10 mouse cellular contexts compared by ENCODE assay signal in genomic region chr13:55591961-55592490, GRCm38 (mm10). TPM values are rescaled to one million over a fixed set of nuclear protein-coding genes. Genes with fewer than 3 reads are reported as not detected.
DNase-seq lines count a peak whose midpoint lies in the region; ATAC-seq lines count a peak whose summit lies in the region.
"Had no signal": no experiment of that assay in that cellular context is flagged by ENCODE, and none has a peak within 500 bp of the region (broad histone marks: within the 10 kb centered on the region; RNA-seq: fewer than 3 reads in every experiment).

No protein-coding gene starts in this region.

- no peak for DNase-seq in hindbrain, embryonic 11.5 days (ENCODE audit: low spot score)
- DNase-seq in adrenal gland, adult 2 months, result no peak
- DNase-seq in left cerebral cortex, postnatal 36 days (ENCODE audit: low spot score in 2 of 2), result no peak
- no peak for DNase-seq in spleen, adult 12 weeks (ENCODE audit: low spot score)
- DNase-seq: lung, adult 18-20 months had no signal

- peak; percentile 15 for ATAC-seq in hindbrain, embryonic 12.5 days (ENCODE audit: low FRiP score)
- ATAC-seq in hindbrain, embryonic 11.5 days (ENCODE audit: low FRiP score), result no peak
- 0 out of 2 replicates have a peak, but pooled peaks have one; percentile 42 for ATAC-seq in embryonic facial prominence, embryonic 12.5 days (ENCODE audit: insufficient number of reproducible peaks, insufficient read depth, low FRiP score, low TSS enrichment)
- ATAC-seq in kidney, embryonic 15.5 days (replicated peaks; ENCODE audit: low FRiP score), result 0 out of 2 replicates have a peak, but pooled peaks have one; percentile 14
- peak; percentile 18; the same call in 1 of the 2 replicates for ATAC-seq in midbrain, embryonic 15.5 days (replicated peaks)

- H3K4me1 ChIP-seq in hindbrain, embryonic 12.5 days, result peaks cover 13% of the 10 kb centered on the region
- 0 out of 2 replicates have a peak, but pooled peaks cover 2% of the 10 kb centered on the region for H3K4me1 ChIP-seq in hindbrain, embryonic 11.5 days (replicated peaks; ENCODE audit: control insufficient read depth, insufficient read depth, low read length)
- peaks cover 11% of the 10 kb centered on the region for H3K4me1 ChIP-seq in embryonic facial prominence, embryonic 12.5 days
- H3K4me1 ChIP-seq in kidney, embryonic 15.5 days, result peaks cover 10% of the 10 kb centered on the region
- H3K4me1 ChIP-seq in midbrain, embryonic 15.5 days, result peaks cover 16% of the 10 kb centered on the region

- H3K9ac ChIP-seq in hindbrain, embryonic 12.5 days, result no peak overlapping the region
- no peak overlapping the region for H3K9ac ChIP-seq in hindbrain, embryonic 11.5 days (ENCODE audit: low read depth, low read length)
- H3K9ac ChIP-seq in embryonic facial prominence, embryonic 12.5 days, result no peak overlapping the region
- no peak overlapping the region for H3K9ac ChIP-seq in kidney, embryonic 15.5 days
- H3K9ac ChIP-seq in midbrain, embryonic 15.5 days, result no peak overlapping the region
- H3K9ac ChIP-seq: stomach, embryonic 15.5 days had no signal

- no peak overlapping the region for H3K4me3 ChIP-seq in hindbrain, embryonic 12.5 days
- H3K4me3 ChIP-seq in hindbrain, embryonic 11.5 days (ENCODE audit: low read depth, low read length), result no peak overlapping the region
- no peak overlapping the region for H3K4me3 ChIP-seq in embryonic facial prominence, embryonic 12.5 days
- H3K4me3 ChIP-seq in kidney, embryonic 15.5 days (replicated peaks), result no peak overlapping the region; the same call in 1 of the 2 replicates
- H3K4me3 ChIP-seq in midbrain, embryonic 15.5 days, result no peak overlapping the region

- peaks cover 28% of the 10 kb centered on the region for H3K36me3 ChIP-seq in hindbrain, embryonic 12.5 days
- H3K36me3 ChIP-seq in hindbrain, embryonic 11.5 days (ENCODE audit: control insufficient read depth, insufficient read depth, low read length), result peaks cover 7% of the 10 kb centered on the region; the same call in 1 of the 2 replicates
- peaks cover 28% of the 10 kb centered on the region for H3K36me3 ChIP-seq in embryonic facial prominence, embryonic 12.5 days
- H3K36me3 ChIP-seq in kidney, embryonic 15.5 days, result peaks cover 29% of the 10 kb centered on the region
- H3K36me3 ChIP-seq in midbrain, embryonic 15.5 days (replicated peaks), result peaks cover 17% of the 10 kb centered on the region

- intact Hi-C loops in left cerebral cortex, postnatal 36 days (cut with DNase I), result no loop called here

- H3K4me2 ChIP-seq in hindbrain, embryonic 12.5 days (replicated peaks), result peak overlapping the region; percentile 65; the same call in 1 of the 2 replicates
- no peak overlapping the region for H3K4me2 ChIP-seq in hindbrain, embryonic 11.5 days (replicated peaks; ENCODE audit: low read depth, low read length)
- H3K4me2 ChIP-seq in embryonic facial prominence, embryonic 12.5 days (replicated peaks), result no peak overlapping the region; the same call in 1 of the 2 replicates
- H3K4me2 ChIP-seq in kidney, embryonic 15.5 days, result peak overlapping the region; percentile 65; the same call in 1 of the 2 replicates
- H3K4me2 ChIP-seq in midbrain, embryonic 15.5 days, result peak overlapping the region; percentile 75; the same call in 1 of the 2 replicates

- peaks cover 4% of the 10 kb centered on the region for H3K27me3 ChIP-seq in hindbrain, embryonic 12.5 days
- no peaks in the 10 kb centered on the region for H3K27me3 ChIP-seq in hindbrain, embryonic 11.5 days (ENCODE audit: control insufficient read depth, insufficient read depth, low read length)
- no peaks in the 10 kb centered on the region; the same call in 1 of the 2 replicates for H3K27me3 ChIP-seq in embryonic facial prominence, embryonic 12.5 days
- peaks cover 8% of the 10 kb centered on the region; the same call in 1 of the 2 replicates for H3K27me3 ChIP-seq in kidney, embryonic 15.5 days
- H3K27me3 ChIP-seq in midbrain, embryonic 15.5 days (replicated peaks), result no peaks in the 10 kb centered on the region
- H3K27me3 ChIP-seq: stomach, embryonic 15.5 days had no signal

- H3K27ac ChIP-seq in hindbrain, embryonic 12.5 days, result no peak overlapping the region
- no peak overlapping the region for H3K27ac ChIP-seq in hindbrain, embryonic 11.5 days (ENCODE audit: low read depth, low read length)
- H3K27ac ChIP-seq in embryonic facial prominence, embryonic 12.5 days, result no peak overlapping the region
- no peak overlapping the region for H3K27ac ChIP-seq in kidney, embryonic 15.5 days
- no peak overlapping the region for H3K27ac ChIP-seq in midbrain, embryonic 15.5 days
- H3K27ac ChIP-seq: stomach, embryonic 15.5 days had no signal

- H3K9me3 ChIP-seq in hindbrain, embryonic 12.5 days (replicated peaks), result no peaks in the 10 kb centered on the region
- H3K9me3 ChIP-seq in hindbrain, embryonic 11.5 days (ENCODE audit: control insufficient read depth, low read length), result no peaks in the 10 kb centered on the region
- no peaks in the 10 kb centered on the region for H3K9me3 ChIP-seq in embryonic facial prominence, embryonic 12.5 days
- H3K9me3 ChIP-seq in kidney, embryonic 15.5 days (replicated peaks), result no peaks in the 10 kb centered on the region
- H3K9me3 ChIP-seq in midbrain, embryonic 15.5 days, result no peaks in the 10 kb centered on the region
- H3K9me3 ChIP-seq: stomach, embryonic 15.5 days had no signal

- WGBS in hindbrain, embryonic 12.5 days, result 72% methylated on average over 4 of the region's 4 CpGs
- 80% methylated on average over 4 of the region's 4 CpGs for WGBS in hindbrain, embryonic 11.5 days
- 76% methylated on average over 4 of the region's 4 CpGs for WGBS in embryonic facial prominence, embryonic 12.5 days
- 69% methylated on average over 4 of the region's 4 CpGs for WGBS in kidney, embryonic 15.5 days
- 74% methylated on average over 4 of the region's 4 CpGs for WGBS in midbrain, embryonic 15.5 days

RNA-seq across cellular contexts. Expression of gene B4galt7, which starts 7.7 kb away (rescaled TPM):
- polyA plus RNA-seq in hindbrain, embryonic 12.5 days (2016; fragmentation: Nextera tagmentation; extraction: Ambion mirVana), result 42.5 and 43.4 TPM in 2 replicates
- polyA plus RNA-seq in hindbrain, embryonic 11.5 days (2014; fragmentation: Nextera tagmentation; extraction: Ambion mirVana), result 23.2 and 27.7 TPM in 2 replicates
- polyA plus RNA-seq in embryonic facial prominence, embryonic 12.5 days (2016; fragmentation: Nextera tagmentation; extraction: Ambion mirVana), result 35.3 and 38.9 TPM in 2 replicates
- polyA plus RNA-seq in kidney, embryonic 15.5 days (2015; fragmentation: Nextera tagmentation; extraction: Ambion mirVana), result 25.9 and 28.9 TPM in 2 replicates
- 48.6 and 51.4 TPM in 2 replicates for polyA plus RNA-seq in midbrain, embryonic 15.5 days (2015; fragmentation: Nextera tagmentation; extraction: Ambion mirVana)
- total RNA-seq in adrenal gland, adult 2 months (2021), result 10 to 100 TPM; 13.0 to 13.7 TPM
- polyA plus RNA-seq in adrenal gland, adult 2 months (2012; rRNA removed), result 20.9 and 22.7 TPM in 2 replicates
- total RNA-seq in left cerebral cortex, postnatal 36 days (2021), result 10 to 100 TPM; 26.2 to 26.4 TPM

RNA-seq across cellular contexts. Expression of gene Tmed9, which starts 18.5 kb away (rescaled TPM):
- 113 and 128 TPM in 2 replicates for polyA plus RNA-seq in hindbrain, embryonic 12.5 days (2016; fragmentation: Nextera tagmentation; extraction: Ambion mirVana)
- polyA plus RNA-seq in hindbrain, embryonic 11.5 days (2014; fragmentation: Nextera tagmentation; extraction: Ambion mirVana), result 50.1 and 63.8 TPM in 2 replicates
- polyA plus RNA-seq in embryonic facial prominence, embryonic 12.5 days (2016; fragmentation: Nextera tagmentation; extraction: Ambion mirVana), result 120 and 127 TPM in 2 replicates
- 160 and 246 TPM in 2 replicates for polyA plus RNA-seq in kidney, embryonic 15.5 days (2015; fragmentation: Nextera tagmentation; extraction: Ambion mirVana)
- 93.5 and 93.8 TPM in 2 replicates for polyA plus RNA-seq in midbrain, embryonic 15.5 days (2015; fragmentation: Nextera tagmentation; extraction: Ambion mirVana)
- total RNA-seq in adrenal gland, adult 2 months (2021), result 100 to 1,000 TPM; 127 to 184 TPM
- 54.9 and 71.9 TPM in 2 replicates for polyA plus RNA-seq in adrenal gland, adult 2 months (2012; rRNA removed)
- 100 to 1,000 TPM; 133 to 138 TPM for total RNA-seq in left cerebral cortex, postnatal 36 days (2021)

RNA-seq across cellular contexts. Expression of gene Fam193b, which starts 21.1 kb away (rescaled TPM):
- polyA plus RNA-seq in hindbrain, embryonic 12.5 days (2016; fragmentation: Nextera tagmentation; extraction: Ambion mirVana), result 67.4 and 71.9 TPM in 2 replicates
- polyA plus RNA-seq in hindbrain, embryonic 11.5 days (2014; fragmentation: Nextera tagmentation; extraction: Ambion mirVana), result 44.5 and 45.9 TPM in 2 replicates
- polyA plus RNA-seq in embryonic facial prominence, embryonic 12.5 days (2016; fragmentation: Nextera tagmentation; extraction: Ambion mirVana), result 59.5 and 65.6 TPM in 2 replicates
- polyA plus RNA-seq in kidney, embryonic 15.5 days (2015; fragmentation: Nextera tagmentation; extraction: Ambion mirVana), result 35.1 and 43.2 TPM in 2 replicates
- 62.9 and 65.2 TPM in 2 replicates for polyA plus RNA-seq in midbrain, embryonic 15.5 days (2015; fragmentation: Nextera tagmentation; extraction: Ambion mirVana)
- total RNA-seq in adrenal gland, adult 2 months (2021), result 10 to 100 TPM; 32.0 to 41.2 TPM
- 99.6 and 110 TPM in 2 replicates for polyA plus RNA-seq in adrenal gland, adult 2 months (2012; rRNA removed)
- total RNA-seq in left cerebral cortex, postnatal 36 days (2021), result 10 to 100 TPM; 61.1 to 99.5 TPM

RNA-seq across cellular contexts. Expression of gene Caml, which starts 30.8 kb away (rescaled TPM):
- 74.1 and 75.9 TPM in 2 replicates for polyA plus RNA-seq in hindbrain, embryonic 12.5 days (2016; fragmentation: Nextera tagmentation; extraction: Ambion mirVana)
- 70.5 and 73.4 TPM in 2 replicates for polyA plus RNA-seq in hindbrain, embryonic 11.5 days (2014; fragmentation: Nextera tagmentation; extraction: Ambion mirVana)
- 67.0 and 69.7 TPM in 2 replicates for polyA plus RNA-seq in embryonic facial prominence, embryonic 12.5 days (2016; fragmentation: Nextera tagmentation; extraction: Ambion mirVana)
- 55.2 and 60.7 TPM in 2 replicates for polyA plus RNA-seq in kidney, embryonic 15.5 days (2015; fragmentation: Nextera tagmentation; extraction: Ambion mirVana)
- 94.4 and 103 TPM in 2 replicates for polyA plus RNA-seq in midbrain, embryonic 15.5 days (2015; fragmentation: Nextera tagmentation; extraction: Ambion mirVana)
- 10 to 100 TPM; 30.9 to 32.4 TPM for total RNA-seq in adrenal gland, adult 2 months (2021)
- polyA plus RNA-seq in adrenal gland, adult 2 months (2012; rRNA removed), result 12.9 and 13.2 TPM in 2 replicates
- total RNA-seq in left cerebral cortex, postnatal 36 days (2021), result 10 to 100 TPM; 49.9 to 50.8 TPM

RNA-seq across cellular contexts. Expression of gene Ddx46, which starts 42.8 kb away (rescaled TPM):
- 41.1 and 41.2 TPM in 2 replicates for polyA plus RNA-seq in hindbrain, embryonic 12.5 days (2016; fragmentation: Nextera tagmentation; extraction: Ambion mirVana)
- polyA plus RNA-seq in hindbrain, embryonic 11.5 days (2014; fragmentation: Nextera tagmentation; extraction: Ambion mirVana), result 47.2 and 50.8 TPM in 2 replicates
- 42.4 and 45.6 TPM in 2 replicates for polyA plus RNA-seq in embryonic facial prominence, embryonic 12.5 days (2016; fragmentation: Nextera tagmentation; extraction: Ambion mirVana)
- 38.0 and 38.7 TPM in 2 replicates for polyA plus RNA-seq in kidney, embryonic 15.5 days (2015; fragmentation: Nextera tagmentation; extraction: Ambion mirVana)
- polyA plus RNA-seq in midbrain, embryonic 15.5 days (2015; fragmentation: Nextera tagmentation; extraction: Ambion mirVana), result 26.0 and 27.2 TPM in 2 replicates
- 10 to 100 TPM; 33.6 to 40.4 TPM for total RNA-seq in adrenal gland, adult 2 months (2021)
- polyA plus RNA-seq in adrenal gland, adult 2 months (2012; rRNA removed), result 6.8 and 9.1 TPM in 2 replicates
- total RNA-seq in left cerebral cortex, postnatal 36 days (2021), result 10 to 100 TPM; 40.5 to 52.9 TPM

Comparison
In these comparisons a context has a peak if more than half of its experiments do, and no peak if none do; other contexts are left out.
1. H3K4me2 ChIP-seq: peak in hindbrain, embryonic 12.5 days (single experiment), kidney, embryonic 15.5 days (single experiment) and midbrain, embryonic 15.5 days (single experiment); none in hindbrain, embryonic 11.5 days (single experiment) and embryonic facial prominence, embryonic 12.5 days (single experiment).